Mouse (Mus musculus) liver, embryonic 14.5 days (tissue): ENCODE measurements around the gene Eif4e2. TPM values are rescaled to one million over a fixed set of nuclear protein-coding genes. Genes with fewer than 3 reads are reported as not detected.

Experiments
- ATAC-seq: fragments of 200-750 bp; cut with Nextera tagmentation; 2 replicates; pipeline ENCODE4 v1.8.0; 2017; ENCODE audit warnings: moderate number of reproducible peaks, mild to moderate bottlenecking, moderate library complexity; ENCODE audit not compliant: insufficient read depth
- DNase-seq, 3 experiments: peaks; one replicate each; pipeline ENCODE4 v3.0.0-alpha.2; 2012 to 2013; ENCODE audit warnings: low read depth in 3 of 3, low spot score in 3 of 3
- H3K27ac ChIP-seq: fragments of 300-500 bp; sonication (generic); 2 replicates; pipeline ENCODE4 v1.5.1; 2014; ENCODE audit warnings: moderate library complexity, mild to moderate bottlenecking, control low read depth, inconsistent platforms
- H3K27me3 ChIP-seq: fragments of 300-500 bp; sonication (generic); 2 replicates; pipeline ENCODE4 v1.6.1; 2014; ENCODE audit warnings: mild to moderate bottlenecking, low read length, moderate library complexity; ENCODE audit not compliant: control insufficient read depth, insufficient read depth
- H3K36me3 ChIP-seq: fragments of 300-500 bp; sonication (generic); replicated peaks from 2 replicates; pipeline ENCODE4 v1.6.1; 2014; ENCODE audit warnings: low read depth; ENCODE audit not compliant: control insufficient read depth, insufficient read depth
- H3K4me1 ChIP-seq, 2 experiments: fragments of 200-500 bp in 1 of 2; fragments of 300-500 bp in 1 of 2; sonication (generic) in 1 of 2; replicated peaks; 2 replicates each; pipeline ENCODE4 v1.6.1; 2012 to 2014; ENCODE audit warnings: antibody characterized with exemption in 1 of 2, inconsistent platforms in 1 of 2, low read length in 1 of 2; ENCODE audit not compliant: control insufficient read depth in 2 of 2, insufficient read depth in 2 of 2
- H3K4me2 ChIP-seq: fragments of 300-500 bp; sonication (generic); 2 replicates; pipeline ENCODE4 v1.6.1; 2014; ENCODE audit warnings: low read depth, mild to moderate bottlenecking, control low read depth, moderate library complexity
- H3K4me3 ChIP-seq, 2 experiments: fragments of 200-500 bp in 1 of 2; fragments of 300-500 bp in 1 of 2; sonication (generic) in 1 of 2; 2 replicates each; pipeline ENCODE4 v1.5.1; 2012 to 2014; ENCODE audit warnings: low read depth in 2 of 2, low read length in 2 of 2, mild to moderate bottlenecking in 2 of 2, control low read depth in 1 of 2, inconsistent platforms in 1 of 2, moderate library complexity in 1 of 2; ENCODE audit not compliant: insufficient read depth in 1 of 2
- H3K9ac ChIP-seq: fragments of 300-500 bp; sonication (generic); replicated peaks from 2 replicates; pipeline ENCODE4 v1.6.1; 2014; ENCODE audit warnings: mild to moderate bottlenecking, control low read depth, moderate library complexity
- H3K9me3 ChIP-seq: fragments of 300-500 bp; sonication (generic); 2 replicates; pipeline ENCODE4 v1.6.1; 2016; ENCODE audit warnings: low read length, mixed read lengths; ENCODE audit not compliant: control insufficient read depth
- CTCF ChIP-seq: IDR thresholded peaks from 2 replicates; pipeline ENCODE4 v1.5.1; 2016; ENCODE audit warnings: antibody characterized with exemption, low read depth, control low read depth
- EP300 ChIP-seq: IDR thresholded peaks from 2 replicates; pipeline ENCODE4 v1.6.1; 2016; ENCODE audit warnings: antibody characterized with exemption, low read depth
- WGBS: fragments of 180-500 bp; shearing (Covaris S2); extraction: QIAGEN DNeasy Blood & Tissue Kit; methylation state at CpG from one replicate; pipeline ENCODE4 v1.1.7; 2014; ENCODE audit not compliant: insufficient replicate concordance; 5-methylcytosine and 5-hydroxymethylcytosine counted together
- polyA plus RNA-seq, 2 experiments: library from polyadenylated mRNA; depleted of rRNA in 1 of 2; stranded (reverse) in 1 of 2; unstranded in 1 of 2; fragments of >200 nt; fragmentation: Nextera tagmentation in 1 of 2; extraction: Ambion mirVana in 1 of 2; gene quantifications; 2 replicates each; pipeline versions ENCODE4 v1.2.1 to v1.2.3; 2012 to 2014

Eif4e2 gene
- polyA plus RNA-seq, 2 experiments: 34.8 to 54.9 TPM

GRCm38 (mm10) chr1:87190429-87190828, 23.3 kb upstream of the Eif4e2 start, which contains the start of gene Chrnd:
Gene Chrnd, plus strand, starts transcription at chr1:87190607.
- H3K9me3 ChIP-seq: no peaks in the 10 kb centered on the region
- H3K27me3 ChIP-seq: peaks cover 15% of the 10 kb centered on the region
- H3K27ac ChIP-seq: no peak within 1 kb of the TSS
- H3K4me1 ChIP-seq: no peaks in the 10 kb centered on the region
- DNase-seq (no peak), ATAC-seq (no peak)
- WGBS: 45% methylated on average over 4 of the region's 4 CpGs
- H3K9ac ChIP-seq: no peak within 1 kb of the TSS
- H3K4me2 ChIP-seq: no peak within 1 kb of the TSS
- TF ChIP-seq EP300: no peak
- TF ChIP-seq CTCF: no peak
- H3K4me3 ChIP-seq: no peak within 1 kb of the TSS
- H3K36me3 ChIP-seq: no peaks in the 10 kb centered on the region

GRCm38 (mm10) chr1:87197296-87197695, 16.4 kb upstream of the Eif4e2 start:
- no peaks in the 10 kb centered on the region for H3K27me3 ChIP-seq
- no peaks in the 10 kb centered on the region for H3K9me3 ChIP-seq
- DNase-seq: no peak
- TF ChIP-seq EP300 (no peak), CTCF (no peak)
- H3K36me3 ChIP-seq: no peaks in the 10 kb centered on the region
- WGBS: 65% methylated on average over 9 of the region's 9 CpGs
- H3K9ac ChIP-seq: no peak overlapping the region
- no peak for ATAC-seq
- H3K4me2 ChIP-seq: no peak overlapping the region
- H3K4me3 ChIP-seq: no peak overlapping the region
- H3K4me1 ChIP-seq: no peaks in the 10 kb centered on the region
- no peak overlapping the region for H3K27ac ChIP-seq

- Histone ChIP-seq H3K4me1 (no peaks in the 10 kb centered on the region), H3K27ac (no peak overlapping the region), H3K4me2 (no peak overlapping the region), H3K4me3 (no peak overlapping the region), H3K36me3 (no peaks in the 10 kb centered on the region), H3K9ac (no peak overlapping the region), H3K27me3 (no peaks in the 10 kb centered on the region), H3K9me3 (no peaks in the 10 kb centered on the region)
- WGBS: 64% methylated on average over 12 of the region's 12 CpGs
- DNase-seq: no peak
- TF ChIP-seq CTCF: no peak
- no peak for TF ChIP-seq EP300
- no peak for ATAC-seq
These were observed 15.3 kb upstream of the Eif4e2 start for GRCm38 (mm10) chr1:87198119-87199065.

- no peak overlapping the region for H3K4me3 ChIP-seq
- no peak overlapping the region for H3K27ac ChIP-seq
- no peaks in the 10 kb centered on the region for H3K36me3 ChIP-seq
- no peaks in the 10 kb centered on the region for H3K4me1 ChIP-seq
- ATAC-seq (no peak), DNase-seq (no peak)
- TF ChIP-seq EP300: no peak
- no peak for TF ChIP-seq CTCF
- no peak overlapping the region for H3K9ac ChIP-seq
- 26% methylated on average over 2 of the region's 2 CpGs for WGBS
- H3K4me2 ChIP-seq: no peak overlapping the region
- H3K27me3 ChIP-seq: no peaks in the 10 kb centered on the region; the same call in 1 of the 2 replicates
- no peaks in the 10 kb centered on the region for H3K9me3 ChIP-seq
These were observed 12.9 kb upstream of the Eif4e2 start for GRCm38 (mm10) chr1:87200811-87201210.

- Histone ChIP-seq H3K9me3 (no peaks in the 10 kb centered on the region), H3K9ac (no peak overlapping the region), H3K4me3 (no peak overlapping the region), H3K27me3 (peaks cover 3% of the 10 kb centered on the region; the same call in 1 of the 2 replicates), H3K36me3 (no peaks in the 10 kb centered on the region), H3K4me2 (no peak overlapping the region), H3K27ac (no peak overlapping the region), H3K4me1 (no peaks in the 10 kb centered on the region)
- 28% methylated on average over 1 of the region's 1 CpGs for WGBS
- TF ChIP-seq CTCF (no peak), EP300 (no peak)
- ATAC-seq: no peak
- DNase-seq: no peak
These were observed 11.9 kb upstream of the Eif4e2 start for GRCm38 (mm10) chr1:87201848-87202247.
